Mouse (Mus musculus) monocyte, adult 59 days (primary cell): Measurements from ENCODE around the gene Tm7sf3. TPM values are rescaled to one million over a fixed set of nuclear protein-coding genes. Genes with fewer than 3 reads are reported as not detected.

Experiments used
- total RNA-seq, 2 experiments: library from RNA; stranded (reverse); gene quantifications; one replicate each; pipeline ENCODE4 v1.2.4; 2023

Tm7sf3 gene
- total RNA-seq = 10 to 100 TPM; 20.4 to 21.3 TPM

DNA sequence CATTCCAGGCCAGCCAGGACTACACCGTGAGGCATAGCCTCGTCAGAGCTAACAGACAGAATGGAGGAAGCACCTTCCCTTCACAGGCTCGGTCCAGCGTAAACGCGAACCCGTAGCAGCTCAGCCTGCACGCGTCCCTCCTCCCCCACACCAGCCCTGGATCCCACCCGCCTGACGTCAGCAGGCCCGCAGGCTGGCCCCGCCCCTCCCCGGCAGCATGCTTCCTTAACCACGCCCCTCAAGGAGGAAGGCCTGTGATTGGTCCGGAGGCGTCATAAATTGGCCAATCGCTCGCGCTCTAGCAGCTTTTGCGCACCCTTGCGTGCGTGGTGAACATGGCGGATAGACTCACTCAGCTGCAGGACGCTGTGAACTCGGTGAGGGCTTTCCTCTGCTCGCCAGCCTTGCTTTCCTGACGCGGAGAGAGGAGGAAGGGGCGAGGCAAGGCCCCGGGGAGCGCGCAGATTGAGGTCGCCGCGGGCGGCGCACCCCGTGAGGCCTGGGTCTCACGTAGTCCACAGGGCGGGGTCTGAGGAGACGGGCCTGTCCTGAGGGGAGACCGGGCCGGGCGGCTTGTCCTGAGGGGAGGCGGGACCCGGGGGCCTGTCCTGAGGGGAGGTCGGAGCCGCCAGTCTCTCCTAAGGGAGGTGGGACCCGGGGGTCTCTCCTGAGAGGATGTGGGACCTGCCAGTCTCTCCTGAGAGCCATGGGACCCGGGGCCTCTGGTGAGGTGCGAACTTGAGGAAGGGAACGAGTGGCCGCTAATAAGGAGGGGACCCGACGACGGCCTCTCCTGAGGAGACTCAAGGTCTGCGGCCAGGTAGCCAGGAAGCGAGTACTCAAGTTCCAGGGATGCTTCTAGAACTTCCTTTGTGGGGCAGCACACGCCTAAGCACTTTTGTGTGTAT is at the start of gene Tm7sf3, which contains the start of gene Med21:
TSS of gene Tm7sf3 (minus strand) at position 549 of the 908 bp plus-strand sequence.
TSS of gene Med21 (plus strand) at position 272 of the 908 bp plus-strand sequence.

DNA sequence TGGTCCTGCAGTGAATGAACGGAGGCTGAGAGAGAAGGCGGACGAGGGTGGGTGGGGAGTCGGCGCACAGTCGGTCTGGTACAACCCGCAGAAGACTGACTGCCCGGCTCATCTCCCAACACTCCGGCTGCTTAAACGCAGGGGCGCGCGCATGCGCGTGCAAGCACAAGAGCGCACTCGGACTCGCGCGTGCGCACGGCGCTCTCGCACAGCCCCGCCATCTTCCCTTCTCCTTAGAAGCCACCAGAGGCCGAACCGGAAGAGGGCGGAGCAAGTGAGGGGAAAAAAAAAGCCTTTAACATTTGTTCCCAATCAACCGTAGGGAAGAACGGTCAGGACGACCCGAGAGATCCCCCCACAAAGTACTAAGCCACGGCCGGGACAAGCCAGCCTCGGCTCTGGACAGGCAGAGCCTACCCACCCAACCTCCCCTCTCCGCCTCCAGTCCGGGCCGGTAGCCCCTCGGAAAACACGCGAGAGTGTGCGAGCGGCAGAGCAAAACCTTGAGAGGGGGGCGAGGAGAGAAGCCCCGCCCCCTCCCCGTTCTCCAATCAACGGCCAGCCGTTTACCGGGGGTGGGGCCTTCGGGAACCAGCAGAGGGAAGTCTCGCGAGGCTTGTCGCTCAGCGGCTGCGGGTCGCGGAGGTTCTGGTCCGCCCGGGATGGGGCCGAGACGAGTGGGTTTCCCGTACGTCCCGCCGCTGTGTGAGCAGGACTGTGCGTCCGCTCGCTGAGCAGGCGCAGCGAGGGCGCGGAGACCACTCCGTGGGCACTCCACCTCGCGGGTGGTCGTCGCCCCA is 65.1 kb downstream of the Tm7sf3 start, which contains the start of gene Ints13:
TSS of gene Ints13 (minus strand) at position 526 of the 800 bp plus-strand sequence.

DNA sequence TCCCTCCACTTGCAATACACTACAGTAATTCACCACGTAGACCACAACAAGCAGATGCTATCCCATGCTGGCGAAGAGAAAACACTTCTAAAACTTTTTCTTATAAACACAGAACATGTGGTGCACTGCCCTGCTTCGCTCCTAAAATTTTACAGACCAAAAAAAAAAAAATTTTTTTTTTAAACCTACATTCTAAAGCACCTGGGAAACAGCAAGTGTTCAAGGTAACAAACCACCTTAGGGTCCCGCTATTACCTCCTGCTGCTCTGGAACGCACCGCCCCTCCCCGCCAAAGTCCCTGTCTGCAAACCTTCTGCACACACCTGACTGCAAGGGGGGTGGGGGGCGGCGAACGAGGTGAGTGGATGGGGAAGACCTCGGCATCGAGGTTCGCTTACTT is 65.7 kb downstream of the Tm7sf3 start, which contains the start of gene Fgfr1op2:
TSS of gene Fgfr1op2 (plus strand) at position 301 of the 400 bp plus-strand sequence.

Other genes starting within 250 kb of the Tm7sf3 start
- 10 to 100 TPM; 59.0 to 74.0 TPM for gene Itpr2, start 140.6 kb downstream of the Tm7sf3 start, total RNA-seq
- 10 to 100 TPM; 94.0 to 98.8 TPM for gene Fgfr1op2, start 65.6 kb downstream of the Tm7sf3 start, total RNA-seq
- gene Ints13, start 65.0 kb downstream of the Tm7sf3 start, total RNA-seq = 10 to 100 TPM; 32.9 to 39.0 TPM
- gene Med21, start 277 bp downstream of the Tm7sf3 start, total RNA-seq = 10 to 100 TPM; 35.0 to 42.3 TPM
- 10 to 100 TPM in 1 of 2 experiments, 1 to 10 TPM in 1; 7.3 to 10.5 TPM for gene Stk38l, start 82.2 kb upstream of the Tm7sf3 start, total RNA-seq
- gene Arntl2, start 153.2 kb upstream of the Tm7sf3 start, total RNA-seq = not detected
- not detected for gene Smco2, start 207.3 kb upstream of the Tm7sf3 start, total RNA-seq
- 10 to 100 TPM in 1 of 2 experiments, 1 to 10 TPM in 1; 9.4 to 11.0 TPM for gene Ppfibp1, start 245.7 kb upstream of the Tm7sf3 start, total RNA-seq